Mouse (Mus musculus) limb, embryonic 15.5 days (tissue): ENCODE data around the gene Gadd45g. TPM values are rescaled to one million over a fixed set of nuclear protein-coding genes. Genes with fewer than 3 reads are reported as not detected.
A peak's percentile ranks its signal among the peaks of the same experiment; 100 is the strongest.

Experiments
- ATAC-seq: fragments of 200-750 bp; cut with Nextera tagmentation; 2 replicates; pipeline ENCODE4 v1.8.0; 2017; ENCODE audit warnings: low read depth, moderate TSS enrichment; ENCODE audit not compliant: insufficient number of reproducible peaks, low FRiP score, low TSS enrichment
- H3K27ac ChIP-seq: fragments of 300-500 bp; sonication (generic); 2 replicates; pipeline ENCODE4 v1.5.1; 2015; ENCODE audit warnings: moderate library complexity, mild to moderate bottlenecking, inconsistent platforms
- H3K27me3 ChIP-seq: fragments of 300-500 bp; sonication (generic); 2 replicates; pipeline ENCODE4 v1.6.1; 2015; ENCODE audit warnings: inconsistent platforms
- H3K36me3 ChIP-seq: fragments of 300-500 bp; sonication (generic); 2 replicates; pipeline ENCODE4 v1.6.1; 2015; ENCODE audit warnings: inconsistent platforms
- H3K4me1 ChIP-seq: fragments of 300-500 bp; sonication (generic); 2 replicates; pipeline ENCODE4 v1.6.1; 2015; ENCODE audit warnings: inconsistent platforms
- H3K4me2 ChIP-seq: fragments of 300-500 bp; sonication (generic); 2 replicates; pipeline ENCODE4 v1.6.1; 2015; ENCODE audit warnings: mild to moderate bottlenecking, inconsistent platforms
- H3K4me3 ChIP-seq: fragments of 300-500 bp; sonication (generic); 2 replicates; pipeline ENCODE4 v1.5.1; 2015; ENCODE audit warnings: mild to moderate bottlenecking, inconsistent platforms
- H3K9ac ChIP-seq: fragments of 300-500 bp; sonication (generic); 2 replicates; pipeline ENCODE4 v1.6.1; 2015; ENCODE audit warnings: inconsistent platforms
- H3K9me3 ChIP-seq: fragments of 300-500 bp; sonication (generic); 2 replicates; pipeline ENCODE4 v1.6.1; 2016; ENCODE audit warnings: inconsistent platforms
- WGBS: fragments of 180-500 bp; shearing (Covaris S2); methylation state at CpG from one replicate; pipeline ENCODE4 v1.1.7; 2015; 5-methylcytosine and 5-hydroxymethylcytosine counted together
- polyA plus RNA-seq: library from polyadenylated mRNA; unstranded; fragments of >200 nt; fragmentation: Nextera tagmentation; extraction: Ambion mirVana; gene quantifications from 2 replicates; pipeline ENCODE4 v1.2.1, GENCODE M21; 2015

Gene Gadd45g
- polyA plus RNA-seq, 1 experiment from 2014 or later = 61.7 TPM

- no peaks in the 10 kb centered on the region for H3K36me3 ChIP-seq
- no peaks in the 10 kb centered on the region for H3K9me3 ChIP-seq
- no peak for ATAC-seq
- no peak overlapping the region for H3K4me3 ChIP-seq
- no peak overlapping the region for H3K27ac ChIP-seq
- no peak overlapping the region for H3K9ac ChIP-seq
- peaks cover 8% of the 10 kb centered on the region; the same call in 1 of the 2 replicates for H3K27me3 ChIP-seq
- WGBS = 28% methylated on average over 5 of the region's 5 CpGs
- H3K4me1 ChIP-seq = peaks cover 13% of the 10 kb centered on the region
- no peak overlapping the region for H3K4me2 ChIP-seq
Measured at GRCm38 (mm10) chr13:51837402-51837801, 9.1 kb upstream of the Gadd45g start.

- Histone ChIP-seq H3K36me3 (no peaks in the 10 kb centered on the region), H3K27me3 (peaks cover 13% of the 10 kb centered on the region), H3K4me1 (peaks cover 22% of the 10 kb centered on the region), H3K9ac (no peak overlapping the region), H3K9me3 (no peaks in the 10 kb centered on the region), H3K4me3 (no peak overlapping the region), H3K4me2 (no peak overlapping the region), H3K27ac (no peak overlapping the region)
- ATAC-seq = no peak
- WGBS = 23% methylated on average over 8 of the region's 8 CpGs
Measured at GRCm38 (mm10) chr13:51839250-51840026, 7.0 kb upstream of the Gadd45g start.

DNA sequence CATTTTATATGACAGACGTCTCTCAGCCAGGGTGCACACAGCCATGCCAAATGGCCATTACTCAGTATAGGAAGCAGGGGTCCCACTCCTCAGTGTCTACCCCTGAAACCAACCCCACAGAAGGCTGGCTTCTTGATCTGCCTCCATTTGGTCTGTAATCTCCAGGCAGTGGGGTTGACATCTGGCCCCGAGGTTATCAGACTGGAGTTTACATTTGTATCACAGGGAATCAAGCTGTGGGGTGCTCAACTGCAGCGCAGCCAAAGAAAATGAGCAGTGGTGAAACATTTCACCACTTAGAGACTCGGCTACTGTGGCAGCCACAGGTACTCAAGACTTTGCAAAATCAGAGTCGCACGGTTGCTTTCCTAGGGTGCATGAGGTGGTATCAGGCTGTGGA is 5.8 kb upstream of the Gadd45g start:
- Histone ChIP-seq H3K4me2 (no peak overlapping the region), H3K27ac (no peak overlapping the region), H3K9me3 (no peaks in the 10 kb centered on the region), H3K36me3 (no peaks in the 10 kb centered on the region), H3K4me3 (no peak overlapping the region), H3K4me1 (peaks cover 30% of the 10 kb centered on the region), H3K9ac (no peak overlapping the region), H3K27me3 (peaks cover 13% of the 10 kb centered on the region)
- ATAC-seq = no peak
- WGBS = 42% methylated on average over 6 of the region's 6 CpGs

- H3K4me3 ChIP-seq = no peak overlapping the region
- no peak for ATAC-seq
Measured at GRCm38 (mm10) chr13:51841541-51842115, 4.8 kb upstream of the Gadd45g start.

GRCm38 (mm10) chr13:51842191-51842590 is 4.3 kb upstream of the Gadd45g start:
- ATAC-seq = no peak
- Histone ChIP-seq H3K4me1 (peaks cover 38% of the 10 kb centered on the region), H3K27ac (no peak overlapping the region), H3K9me3 (no peaks in the 10 kb centered on the region), H3K4me2 (peak overlapping the region; percentile 33), H3K27me3 (peaks cover 13% of the 10 kb centered on the region), H3K4me3 (no peak overlapping the region), H3K36me3 (no peaks in the 10 kb centered on the region), H3K9ac (no peak overlapping the region)
- 5% methylated on average over 4 of the region's 5 CpGs for WGBS

More at GRCm38 (mm10) chr13:51841541-51842115, 4.8 kb upstream of the Gadd45g start:
- Histone ChIP-seq H3K27ac (no peak overlapping the region), H3K27me3 (peaks cover 13% of the 10 kb centered on the region), H3K4me2 (no peak overlapping the region), H3K9me3 (no peaks in the 10 kb centered on the region), H3K9ac (no peak overlapping the region), H3K4me1 (peaks cover 33% of the 10 kb centered on the region), H3K36me3 (no peaks in the 10 kb centered on the region)
- WGBS = 21% methylated on average over 12 of the region's 12 CpGs

DNA sequence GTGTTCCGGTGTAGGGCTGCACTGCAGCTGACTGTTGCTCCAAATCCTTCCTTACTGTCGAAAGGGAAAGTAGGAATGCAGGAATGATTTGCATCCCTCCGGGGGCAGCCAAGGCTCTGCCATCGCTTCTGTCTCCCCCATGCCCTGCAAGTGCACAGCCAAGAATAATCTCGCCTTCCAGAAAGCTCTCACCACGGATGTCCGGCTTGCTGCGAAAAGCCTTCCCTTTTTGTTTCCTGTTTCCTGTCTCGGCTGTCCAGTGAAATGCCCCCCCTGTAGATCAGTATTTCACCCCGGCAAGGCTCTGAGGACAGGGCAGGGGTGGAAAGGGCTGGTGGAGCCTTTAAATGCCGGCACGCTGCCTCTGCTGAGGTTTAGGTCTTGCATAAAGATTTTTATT is 3.7 kb upstream of the Gadd45g start:
- no peaks in the 10 kb centered on the region for H3K9me3 ChIP-seq
- peak overlapping the region; percentile 33 for H3K4me2 ChIP-seq
- H3K27me3 ChIP-seq = peaks cover 13% of the 10 kb centered on the region
- H3K4me3 ChIP-seq = no peak overlapping the region
- ATAC-seq = no peak
- 10% methylated on average over 12 of the region's 12 CpGs for WGBS
- H3K36me3 ChIP-seq = no peaks in the 10 kb centered on the region
- no peak overlapping the region for H3K9ac ChIP-seq
- no peak overlapping the region for H3K27ac ChIP-seq
- H3K4me1 ChIP-seq = peaks cover 42% of the 10 kb centered on the region

DNA sequence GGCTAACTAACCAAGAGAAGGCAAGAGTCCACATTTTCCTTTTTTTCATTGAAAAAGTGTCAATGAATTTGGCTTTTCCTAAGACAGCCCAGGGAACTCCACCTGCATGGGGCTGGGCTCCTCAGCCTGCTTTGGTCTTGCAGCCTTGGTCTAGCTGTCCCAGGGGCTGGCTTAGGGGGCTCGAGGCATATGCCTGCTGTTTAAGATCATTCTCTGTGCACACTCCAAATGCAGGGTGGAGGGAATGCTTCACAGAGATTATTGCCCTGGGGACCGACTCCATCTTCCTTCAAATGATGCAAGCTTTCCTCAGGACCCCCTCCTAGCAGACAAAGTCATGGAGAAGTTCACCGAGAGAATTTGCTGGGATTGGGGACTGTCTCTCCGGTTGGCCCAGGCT is 3.2 kb upstream of the Gadd45g start:
- no peak overlapping the region for H3K4me2 ChIP-seq

DNA sequence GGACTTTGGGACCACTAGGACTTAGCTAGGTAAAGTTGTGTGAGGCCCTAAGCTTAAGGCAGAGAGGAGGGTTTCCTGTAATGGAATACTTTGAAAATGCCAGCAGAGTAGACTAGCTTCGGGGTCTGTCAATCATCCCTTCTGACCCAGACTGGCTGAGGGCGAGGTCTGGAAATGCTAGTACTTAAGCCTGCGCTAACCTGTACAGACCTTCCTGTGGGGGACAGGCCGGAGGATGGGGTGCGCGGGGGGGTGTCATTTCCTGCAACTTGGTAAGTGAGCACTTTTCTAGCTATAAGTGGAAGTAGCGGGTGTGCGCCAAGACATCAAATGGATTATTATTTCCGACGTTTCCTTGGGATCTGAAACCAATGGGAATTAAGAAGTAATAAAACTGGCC is 2.4 kb upstream of the Gadd45g start:
- 62% methylated on average over 10 of the region's 10 CpGs for WGBS
- Histone ChIP-seq H3K9ac (no peak overlapping the region), H3K4me3 (no peak overlapping the region), H3K9me3 (no peaks in the 10 kb centered on the region), H3K27ac (no peak overlapping the region), H3K4me1 (peaks cover 56% of the 10 kb centered on the region), H3K36me3 (no peaks in the 10 kb centered on the region), H3K27me3 (peaks cover 13% of the 10 kb centered on the region), H3K4me2 (no peak overlapping the region)
- no peak for ATAC-seq

More for the DNA sequence above, 3.2 kb upstream of the Gadd45g start:
- ATAC-seq = no peak
- H3K27ac ChIP-seq = no peak overlapping the region
- H3K4me3 ChIP-seq = no peak overlapping the region
- no peaks in the 10 kb centered on the region for H3K9me3 ChIP-seq
- 58% methylated on average over 4 of the region's 4 CpGs for WGBS
- H3K9ac ChIP-seq = no peak overlapping the region
- peaks cover 13% of the 10 kb centered on the region for H3K27me3 ChIP-seq
- no peaks in the 10 kb centered on the region for H3K36me3 ChIP-seq
- peaks cover 48% of the 10 kb centered on the region for H3K4me1 ChIP-seq

- Histone ChIP-seq H3K4me3 (no peak overlapping the region), H3K4me1 (peaks cover 61% of the 10 kb centered on the region), H3K27me3 (peaks cover 13% of the 10 kb centered on the region), H3K9ac (no peak overlapping the region), H3K27ac (no peak overlapping the region), H3K4me2 (no peak overlapping the region), H3K36me3 (no peaks in the 10 kb centered on the region), H3K9me3 (no peaks in the 10 kb centered on the region)
- ATAC-seq = no peak
- 17% methylated on average over 10 of the region's 10 CpGs for WGBS
Measured at GRCm38 (mm10) chr13:51844661-51845060, 1.8 kb upstream of the Gadd45g start.

DNA sequence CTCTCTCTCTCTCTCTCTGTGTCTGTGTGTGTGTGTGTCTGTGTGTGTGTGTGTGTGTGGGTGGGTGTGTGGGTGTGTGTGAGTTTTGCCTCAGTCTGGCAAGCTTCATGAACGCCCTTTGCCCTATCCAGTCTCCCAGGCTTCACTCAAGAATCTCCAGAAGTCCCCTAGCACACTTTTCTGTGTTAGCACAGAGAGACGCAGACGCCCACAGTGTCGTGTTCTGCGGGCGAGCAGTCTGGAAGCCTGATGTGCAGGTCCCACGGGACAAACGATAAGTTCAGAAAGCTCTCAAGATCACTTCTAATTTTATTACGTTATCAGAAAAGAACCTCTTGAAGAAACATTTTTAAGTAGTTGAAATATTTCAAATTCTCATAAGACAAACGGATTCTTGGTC is 1.4 kb upstream of the Gadd45g start:
- Histone ChIP-seq H3K9me3 (no peaks in the 10 kb centered on the region), H3K4me1 (peaks cover 65% of the 10 kb centered on the region), H3K36me3 (no peaks in the 10 kb centered on the region), H3K27me3 (peaks cover 13% of the 10 kb centered on the region), H3K27ac (no peak overlapping the region), H3K9ac (no peak overlapping the region), H3K4me2 (peak overlapping the region; percentile 99), H3K4me3 (peak overlapping the region; percentile 63; the same call in 1 of the 2 replicates)
- 17% methylated on average over 10 of the region's 10 CpGs for WGBS
- ATAC-seq = no peak

DNA sequence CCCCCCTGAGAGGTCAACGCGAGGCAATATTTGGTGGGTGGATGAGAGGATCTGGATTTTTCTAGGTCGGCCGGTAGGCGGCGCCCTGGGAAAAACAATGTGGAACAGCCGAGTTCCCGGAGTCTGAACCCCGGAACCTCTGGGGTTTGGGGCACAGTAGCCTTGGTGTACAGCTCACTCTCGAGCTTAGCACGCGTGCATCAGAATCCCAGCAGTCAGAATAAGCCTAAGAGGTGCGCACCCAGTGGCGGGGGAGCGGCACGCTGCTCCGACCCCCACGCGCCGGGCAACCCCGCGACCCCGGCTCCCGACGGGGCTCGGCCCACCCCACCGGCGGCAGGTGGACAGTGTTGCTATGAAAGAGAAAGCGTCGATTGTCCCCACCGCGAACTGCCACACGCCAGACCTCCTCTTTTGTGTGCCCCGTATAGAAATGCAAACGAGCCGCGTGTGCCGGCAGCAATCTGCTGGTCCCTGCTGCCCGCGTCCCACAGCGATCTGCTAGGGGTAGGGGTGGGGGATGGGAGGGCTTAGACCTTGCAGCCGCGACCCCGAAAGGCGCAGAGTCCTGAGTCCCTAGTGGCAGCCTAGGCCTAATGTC is 787 bp upstream of the Gadd45g start:
- ATAC-seq = 0 out of 2 replicates have a peak, but pooled peaks have one; percentile 31
- Histone ChIP-seq H3K4me1 (peaks cover 67% of the 10 kb centered on the region), H3K9ac (peak overlapping the region; percentile 51), H3K36me3 (no peaks in the 10 kb centered on the region), H3K27ac (peak overlapping the region; percentile 83), H3K4me2 (peak overlapping the region; percentile 99), H3K4me3 (peak overlapping the region; percentile 63), H3K27me3 (peaks cover 9% of the 10 kb centered on the region), H3K9me3 (no peaks in the 10 kb centered on the region)
- WGBS = under 1% methylated on average over 45 of the region's 45 CpGs
